Mouse (Mus musculus) G1E (cell line): ENCODE measurements around the gene Jarid2.

Experiments used
- CTCF ChIP-seq: IDR thresholded peaks from 2 replicates; pipeline ENCODE4 v1.5.1; 2012; ENCODE audit warnings: low read depth, low read length, inconsistent platforms, mixed read lengths
- GATA2 ChIP-seq: IDR thresholded peaks from 2 replicates; pipeline ENCODE4 v1.6.1; 2012; ENCODE audit warnings: low read depth, low read length, inconsistent platforms, borderline replicate concordance
- POLR2AphosphoS5 ChIP-seq: IDR thresholded peaks from 2 replicates; pipeline ENCODE4 v1.6.1; 2012; ENCODE audit warnings: low read depth, low read length, inconsistent platforms; ENCODE audit not compliant: insufficient replicate concordance
- TAL1 ChIP-seq: conservative IDR thresholded peaks from 2 replicates; pipeline ENCODE4 v1.6.1; 2012; ENCODE audit warnings: low read depth, low read length, inconsistent platforms, mixed read lengths

- TF ChIP-seq CTCF (no peak), POLR2AphosphoS5 (no peak), GATA2 (no peak), TAL1 (no peak)
These were observed 147.5 kb downstream of the Jarid2 start for GRCm38 (mm10) chr13:44876799-44877198.
